Mouse (Mus musculus) embryonic facial prominence, embryonic 15.5 days (tissue): ENCODE measurements around the gene Mroh9. TPM values are rescaled to one million over a fixed set of nuclear protein-coding genes. Genes with fewer than 3 reads are reported as not detected.

ENCODE experiments used
- polyA plus RNA-seq: library from polyadenylated mRNA; unstranded; fragments of >200 nt; fragmentation: Nextera tagmentation; extraction: Ambion mirVana; gene quantifications from 2 replicates; pipeline ENCODE4 v1.2.1, GENCODE M21; 2015

Gene Mroh9
- polyA plus RNA-seq, 1 experiment from 2014 or later = not detected

Other genes starting within 250 kb of the Mroh9 start
- gene Fmo1, start 219.1 kb downstream of the Mroh9 start, polyA plus RNA-seq = 50.2 and 63.4 TPM in 2 replicates
- 5.5 and 7.2 TPM in 2 replicates for gene Fmo2, start 186.9 kb downstream of the Mroh9 start, polyA plus RNA-seq
- 5.9 and 11.3 TPM in 2 replicates for gene Fmo6, start 148.2 kb downstream of the Mroh9 start, polyA plus RNA-seq
- gene Fmo3, start 101.1 kb downstream of the Mroh9 start, polyA plus RNA-seq = 0.13 TPM in 1 of 2 replicates, not detected in the other
- 98.5 and 110 TPM in 2 replicates for gene Prrx1, start 228.0 kb upstream of the Mroh9 start, polyA plus RNA-seq